Mouse (Mus musculus): ENCODE data around the gene 4933417A18Rik.
"Not testable (repeated sequence)": the region's sequence is repeated elsewhere in the genome, so short reads cannot be mapped to it uniquely, and the experiment has no call there.

Gene 4933417A18Rik

GRCm38 (mm10) chr13:34964419-34964818 is 40.2 kb downstream of the 4933417A18Rik start:
- ChIA-PET CTCF (interaction anchor here in 2 of 4 experiments (0.7 to 1.1 kb wide), 2 partner anchors 9 to 39 kb away, joined by 3 to 4 read pairs; no protein-coding TSS in a partner anchor), POLR2A (interaction anchor here in 3 of 4 experiments (0.5 to 2.3 kb wide), 6 partner anchors 20 to 887 kb away, joined by 3 to 6 read pairs (median 4); no protein-coding TSS in a partner anchor)

- CTCF ChIA-PET: interaction anchor here in 2 of 4 experiments (0.7 to 1.1 kb wide), 2 partner anchors 8 to 40 kb away, joined by 3 to 4 read pairs; no protein-coding TSS in a partner anchor
- POLR2A ChIA-PET: interaction anchor here in 3 of 4 experiments (0.5 to 0.9 kb wide), 4 partner anchors 20 to 1004 kb away, joined by 3 to 4 read pairs (median 4); no protein-coding TSS in a partner anchor
Observed at GRCm38 (mm10) chr13:34964866-34965265, 40.7 kb downstream of the 4933417A18Rik start.

GRCm38 (mm10) chr13:34965647-34966046 is 41.4 kb downstream of the 4933417A18Rik start:
- CTCF ChIA-PET: not testable (repeated sequence)
- POLR2A ChIA-PET: interaction anchor here in 1 of 4 experiments (0.7 kb wide), 1 partner anchor 1003 kb away, joined by 3 read pairs; no protein-coding TSS in a partner anchor

GRCm38 (mm10) chr13:34972456-34972855 is 48.2 kb downstream of the 4933417A18Rik start:
- POLR2A ChIA-PET: interaction anchor here in 2 of 4 experiments (1.1 to 2.6 kb wide), 4 partner anchors 17 to 22 kb away, joined by 3 to 9 read pairs (median 4); no protein-coding TSS in a partner anchor
- CTCF ChIA-PET: interaction anchor here in 2 of 4 experiments (0.7 to 1.8 kb wide), 3 partner anchors 21 to 250 kb away, joined by 3 to 9 read pairs (median 5); partner anchors contain the start of gene Prpf4b (in 1 of the 2)

GRCm38 (mm10) chr13:34973149-34973548 is 48.9 kb downstream of the 4933417A18Rik start:
- CTCF ChIA-PET: interaction anchor here in 3 of 4 experiments (0.6 to 1.8 kb wide), 24 partner anchors 9 to 344 kb away, joined by 3 to 9 read pairs (median 3); partner anchors contain the start of genes Eci3 (in 1 of the 3) and Prpf4b (in 1 of the 3)
- POLR2A ChIA-PET: interaction anchor here (0.6 to 2.6 kb wide), 9 partner anchors 10 to 226 kb away, joined by 3 to 9 read pairs (median 3); no protein-coding TSS in a partner anchor

- ChIA-PET POLR2A (interaction anchor here (0.6 to 2.6 kb wide), 8 partner anchors 10 to 227 kb away, joined by 3 to 9 read pairs (median 4); no protein-coding TSS in a partner anchor), CTCF (interaction anchor here in 3 of 4 experiments (0.6 to 1.8 kb wide), 25 partner anchors 10 to 345 kb away, joined by 3 to 9 read pairs (median 3); partner anchors contain the start of genes Eci3 (in 1 of the 3) and Prpf4b (in 1 of the 3))
Observed at GRCm38 (mm10) chr13:34973770-34974169, 49.6 kb downstream of the 4933417A18Rik start.

- ChIA-PET POLR2A (interaction anchor here in 3 of 4 experiments (0.9 to 2.0 kb wide), 7 partner anchors 15 to 333 kb away, joined by 3 to 7 read pairs (median 3); no protein-coding TSS in a partner anchor), CTCF (interaction anchor here in 1 of 4 experiments (0.6 kb wide), 1 partner anchor 18 kb away, joined by 20 read pairs; no protein-coding TSS in a partner anchor)
Observed at GRCm38 (mm10) chr13:34976116-34976515, 51.9 kb downstream of the 4933417A18Rik start.

- ChIA-PET POLR2A (interaction anchor here in 3 of 4 experiments (0.7 to 2.9 kb wide), 3 partner anchors 17 to 828 kb away, joined by 3 to 15 read pairs (median 15); no protein-coding TSS in a partner anchor), CTCF (no interaction called here)
Observed at GRCm38 (mm10) chr13:34977410-34977809, 53.2 kb downstream of the 4933417A18Rik start.

GRCm38 (mm10) chr13:34978635-34979034 is 54.4 kb downstream of the 4933417A18Rik start:
- ChIA-PET CTCF (interaction anchor here in 1 of 4 experiments (0.8 kb wide), 1 partner anchor 18 kb away, joined by 3 read pairs; no protein-coding TSS in a partner anchor), POLR2A (interaction anchor here in 3 of 4 experiments (0.8 to 2.9 kb wide), 4 partner anchors 10 to 16 kb away, joined by 3 to 15 read pairs (median 9); no protein-coding TSS in a partner anchor)

- CTCF ChIA-PET: not testable (repeated sequence)
Observed at GRCm38 (mm10) chr13:34983479-34983878, 59.3 kb downstream of the 4933417A18Rik start.

GRCm38 (mm10) chr13:34991581-34992273 is 67.5 kb downstream of the 4933417A18Rik start:
- ChIA-PET CTCF (interaction anchor here in 1 of 4 experiments (0.9 kb wide), 1 partner anchor 18 kb away, joined by 3 read pairs; no protein-coding TSS in a partner anchor), POLR2A (interaction anchor here in 1 of 4 experiments (0.7 to 1.6 kb wide), 2 partner anchors 10 to 16 kb away, joined by 3 to 5 read pairs; no protein-coding TSS in a partner anchor)

More at GRCm38 (mm10) chr13:34983479-34983878, 59.3 kb downstream of the 4933417A18Rik start:
- POLR2A ChIA-PET: interaction anchor here in 1 of 4 experiments (0.7 to 1.4 kb wide), 2 partner anchors 10 to 11 kb away, joined by 3 read pairs; no protein-coding TSS in a partner anchor

GRCm38 (mm10) chr13:34993085-34993484 is 68.9 kb downstream of the 4933417A18Rik start:
- CTCF ChIA-PET: interaction anchor here in 2 of 4 experiments (1.8 to 2.1 kb wide), 2 partner anchors 20 kb away, joined by 8 to 9 read pairs; no protein-coding TSS in a partner anchor
- POLR2A ChIA-PET: interaction anchor here in 3 of 4 experiments (0.7 to 2.5 kb wide), 22 partner anchors 11 to 830 kb away, joined by 3 to 42 read pairs (median 5); partner anchors contain the start of genes Prpf4b (in 2 of the 3) and Psmg4 (in 1 of the 3)

GRCm38 (mm10) chr13:34993595-34993982 is 69.4 kb downstream of the 4933417A18Rik start:
- ChIA-PET CTCF (interaction anchor here in 3 of 4 experiments (0.5 to 2.1 kb wide), 4 partner anchors 20 to 200 kb away, joined by 3 to 9 read pairs (median 6); no protein-coding TSS in a partner anchor), POLR2A (interaction anchor here in 3 of 4 experiments (0.6 to 2.5 kb wide), 44 partner anchors 9 to 1088 kb away, joined by 3 to 42 read pairs (median 4); partner anchors contain the start of genes Prpf4b (in 3 of the 3), Eci3 (in 1 of the 3), Psmg4 (in 1 of the 3) and Serpinb6c (in 1 of the 3))

- POLR2A ChIA-PET: interaction anchor here in 3 of 4 experiments (0.5 to 2.5 kb wide), 48 partner anchors 9 to 1089 kb away, joined by 3 to 42 read pairs (median 4); partner anchors contain the start of genes Prpf4b (in 3 of the 3), Eci3 (in 1 of the 3), Psmg4 (in 1 of the 3) and Serpinb6c (in 1 of the 3)
- CTCF ChIA-PET: interaction anchor here in 3 of 4 experiments (0.5 to 2.1 kb wide), 7 partner anchors 18 to 201 kb away, joined by 3 to 20 read pairs (median 5); partner anchors contain the start of gene Prpf4b (in 1 of the 3)
Observed at GRCm38 (mm10) chr13:34993983-34994811, 70.0 kb downstream of the 4933417A18Rik start.

GRCm38 (mm10) chr13:34995925-34996324 is 71.7 kb downstream of the 4933417A18Rik start:
- POLR2A ChIA-PET: no interaction called here

More at GRCm38 (mm10) chr13:34995925-34996324, 71.7 kb downstream of the 4933417A18Rik start:
- CTCF ChIA-PET: no interaction called here

All from embryonic stem cell, embryonic (primary cell).